24 mouse cellular contexts compared by ENCODE assay signal in genomic region chr9:101035836-101036596, GRCm38 (mm10). TPM values are rescaled to one million over a fixed set of nuclear protein-coding genes. Genes with fewer than 3 reads are reported as not detected.
DNase-seq lines count a peak whose midpoint lies in the region; ATAC-seq and TF ChIP-seq lines count a peak whose summit lies in the region.
"Had no signal": no experiment of that assay in that cellular context is flagged by ENCODE, and none has a peak within 500 bp of the region (broad histone marks: within the 10 kb centered on the region; RNA-seq: fewer than 3 reads in every experiment).

No protein-coding gene starts in this region.

- no peaks in the 10 kb centered on the region for H3K27me3 ChIP-seq in heart, embryonic 10.5 days (ENCODE audit: insufficient read depth, poor library complexity, severe bottlenecking)
- H3K27me3 ChIP-seq in midbrain, postnatal 0 days (ENCODE audit: insufficient read depth, low read length): no peaks in the 10 kb centered on the region
- H3K27me3 ChIP-seq in midbrain, embryonic 13.5 days: no peaks in the 10 kb centered on the region
- H3K27me3 ChIP-seq: forebrain, embryonic 15.5 days; heart, embryonic 15.5 days; limb, embryonic 13.5 days; neural tube, embryonic 12.5 days had no signal

- no peaks in the 10 kb centered on the region for H3K9me3 ChIP-seq in heart, embryonic 10.5 days
- no peaks in the 10 kb centered on the region for H3K9me3 ChIP-seq in midbrain, postnatal 0 days (ENCODE audit: low read length)
- no peaks in the 10 kb centered on the region for H3K9me3 ChIP-seq in midbrain, embryonic 13.5 days
- H3K9me3 ChIP-seq: embryonic facial prominence, embryonic 10.5 days; forebrain, embryonic 15.5 days; heart, embryonic 15.5 days; limb, embryonic 13.5 days; neural tube, embryonic 12.5 days had no signal

- TF ChIP-seq CTCF in midbrain, postnatal 0 days (IDR thresholded peaks at IDR 0.05): no peak

- no peak overlapping the region for H3K4me2 ChIP-seq in midbrain, postnatal 0 days (ENCODE audit: low read depth, low read length, poor library complexity, severe bottlenecking)
- H3K4me2 ChIP-seq in midbrain, embryonic 13.5 days (replicated peaks): no peak overlapping the region

- peak; percentile 81 for DNase-seq in heart, adult 11 months
- DNase-seq in heart, embryonic 10.5 days (ENCODE audit: low spot score): no peak
- DNase-seq in midbrain, postnatal 0 days (ENCODE audit: low spot score): no peak
- peak; percentile 67 for DNase-seq in kidney, postnatal 14 days
- DNase-seq in right cerebral cortex, postnatal 14 days: no peak
- DNase-seq in right cerebral cortex, postnatal 4 days: no peak
- DNase-seq: adrenal gland, postnatal 14 days; cerebellum, adult 9-11 months; gastrocnemius, postnatal 14 days; heart, postnatal 36 days; layer of hippocampus, adult 9-11 months; lung, adult 18-20 months; lung, postnatal 14 days; midbrain, embryonic 14.5 days; right cerebral cortex, postnatal 25 days; thymus, postnatal 14 days had no signal

- WGBS in heart, embryonic 10.5 days: 83% methylated on average over 12 of the region's 15 CpGs
- 86% methylated on average over 11 of the region's 15 CpGs for WGBS in midbrain, postnatal 0 days
- 82% methylated on average over 13 of the region's 15 CpGs for WGBS in midbrain, embryonic 13.5 days

- H3K36me3 ChIP-seq in heart, embryonic 10.5 days: 0 out of 2 replicates have a peak, but pooled peaks cover 6% of the 10 kb centered on the region
- H3K36me3 ChIP-seq in midbrain, postnatal 0 days (ENCODE audit: insufficient read depth, low read length): peaks cover 6% of the 10 kb centered on the region; the same call in 1 of the 2 replicates
- no peaks in the 10 kb centered on the region for H3K36me3 ChIP-seq in midbrain, embryonic 13.5 days
- H3K36me3 ChIP-seq: forebrain, embryonic 15.5 days; heart, embryonic 15.5 days; neural tube, embryonic 12.5 days had no signal

- peaks cover 12% of the 10 kb centered on the region; the same call in 1 of the 2 replicates for H3K4me1 ChIP-seq in heart, embryonic 10.5 days
- peaks cover 2% of the 10 kb centered on the region; the same call in 1 of the 2 replicates for H3K4me1 ChIP-seq in midbrain, postnatal 0 days (ENCODE audit: insufficient read depth, low read length)
- peaks cover 12% of the 10 kb centered on the region for H3K4me1 ChIP-seq in midbrain, embryonic 13.5 days (replicated peaks)

- no peak overlapping the region for H3K27ac ChIP-seq in heart, embryonic 10.5 days
- H3K27ac ChIP-seq in midbrain, postnatal 0 days (ENCODE audit: low read depth, low read length): peak overlapping the region; percentile 97; the same call in 1 of the 2 replicates
- H3K27ac ChIP-seq in midbrain, embryonic 13.5 days: no peak overlapping the region

- ATAC-seq in midbrain, postnatal 0 days (ENCODE audit: low FRiP score): no peak
- no peak for ATAC-seq in midbrain, embryonic 13.5 days
- ATAC-seq: CD4-positive, CD25-positive, alpha-beta regulatory T cell, adult 4 months; inflammation-experienced regulatory T-cells, adult 6 months had no signal

- H3K4me3 ChIP-seq in heart, embryonic 10.5 days: no peak overlapping the region
- no peak overlapping the region for H3K4me3 ChIP-seq in midbrain, postnatal 0 days (ENCODE audit: low read depth, low read length)
- H3K4me3 ChIP-seq in midbrain, embryonic 13.5 days (replicated peaks): no peak overlapping the region

- H3K9ac ChIP-seq in midbrain, postnatal 0 days (replicated peaks; ENCODE audit: low read length, poor library complexity, severe bottlenecking): no peak overlapping the region
- no peak overlapping the region for H3K9ac ChIP-seq in midbrain, embryonic 13.5 days (replicated peaks)

RNA-seq across cellular contexts. Expression of gene Pccb, which starts 1.3 kb away (rescaled TPM):
- polyA plus RNA-seq in heart, embryonic 10.5 days (2016; fragmentation: Nextera tagmentation; extraction: Ambion mirVana): 15.7 and 19.0 TPM in 2 replicates
- total RNA-seq in midbrain, postnatal 0 days (2014; rRNA removed): 50.7 and 58.1 TPM in 2 replicates
- 32.5 and 33.5 TPM in 2 replicates for polyA plus RNA-seq in midbrain, postnatal 0 days (2015; fragmentation: Nextera tagmentation; extraction: Ambion mirVana)
- polyA plus RNA-seq in midbrain, embryonic 13.5 days (2015; fragmentation: Nextera tagmentation; extraction: Ambion mirVana): 23.0 TPM in 2 replicates

RNA-seq across cellular contexts. Expression of gene Msl2, which starts 37.9 kb away (rescaled TPM):
- 3.2 and 3.7 TPM in 2 replicates for polyA plus RNA-seq in heart, embryonic 10.5 days (2016; fragmentation: Nextera tagmentation; extraction: Ambion mirVana)
- total RNA-seq in midbrain, postnatal 0 days (2014; rRNA removed): 38.5 and 42.0 TPM in 2 replicates
- polyA plus RNA-seq in midbrain, postnatal 0 days (2015; fragmentation: Nextera tagmentation; extraction: Ambion mirVana): 3.3 and 4.1 TPM in 2 replicates
- 5.5 and 7.2 TPM in 2 replicates for polyA plus RNA-seq in midbrain, embryonic 13.5 days (2015; fragmentation: Nextera tagmentation; extraction: Ambion mirVana)

Comparison
In these comparisons a context has a peak if more than half of its experiments do, and no peak if none do; other contexts are left out.
1. DNase-seq: peak in heart, adult 11 months (single experiment) and kidney, postnatal 14 days (single experiment); none in heart, embryonic 10.5 days (single experiment), midbrain, postnatal 0 days (single experiment), right cerebral cortex, postnatal 14 days (single experiment) and right cerebral cortex, postnatal 4 days (single experiment).